ENCODE assay signal across 9 mouse cellular contexts in the genomic region with DNA sequence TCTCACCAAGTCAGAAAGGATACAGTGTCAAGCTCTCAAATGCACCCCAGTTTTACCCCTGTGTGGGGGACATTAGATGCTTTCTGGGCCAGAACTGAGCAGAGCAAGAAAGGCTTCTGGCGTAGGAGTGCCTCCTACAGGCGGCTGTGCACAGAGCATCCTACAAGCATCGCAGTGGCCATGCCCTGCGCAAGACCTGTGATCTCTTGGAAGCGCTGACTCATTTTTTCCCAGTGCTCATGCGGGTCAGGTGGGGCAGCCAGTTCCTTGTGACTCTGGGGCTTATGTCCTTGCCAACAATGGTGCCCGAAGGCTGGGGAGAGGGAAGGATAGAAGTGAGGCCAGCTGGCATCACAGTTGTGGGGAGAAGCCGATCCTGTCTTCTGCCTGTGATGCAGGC. TPM values are rescaled to one million over a fixed set of nuclear protein-coding genes. Genes with fewer than 3 reads are reported as not detected.
DNase-seq lines count a peak whose midpoint lies in the region; ATAC-seq and TF ChIP-seq lines count a peak whose summit lies in the region.
"Had no signal": no experiment of that assay in that cellular context is flagged by ENCODE, and none has a peak within 500 bp of the region (broad histone marks: within the 10 kb centered on the region; RNA-seq: fewer than 3 reads in every experiment).

No protein-coding gene starts in this region.

- H3K9ac ChIP-seq in lung, embryonic 16.5 days (ENCODE audit: low read length): no peak overlapping the region

- peak; percentile 56 for TF ChIP-seq CTCF in C2C12 (IDR thresholded peaks at IDR 0.05; ENCODE audit: control insufficient read depth, insufficient read depth, insufficient read length)

- no peaks in the 10 kb centered on the region for H3K79me3 ChIP-seq in C2C12 (ENCODE audit: low read depth)

- no peak overlapping the region for H3K27ac ChIP-seq in lung, embryonic 16.5 days (ENCODE audit: low read length)
- H3K27ac ChIP-seq in forebrain, embryonic 10.5 days: no peak overlapping the region

- WGBS in lung, embryonic 16.5 days: 57% methylated on average over 8 of the region's 8 CpGs
- 49% methylated on average over 8 of the region's 8 CpGs for WGBS in forebrain, embryonic 10.5 days

- DNase-seq in layer of hippocampus, postnatal 10 days (ENCODE audit: low spot score in 2 of 2): peak; percentile 57 to 66
- DNase-seq in layer of hippocampus, adult 9-10 months (ENCODE audit: low spot score): no peak
- DNase-seq in R1 (ENCODE audit: low read depth, low spot score): peak; percentile 69
- peak; percentile 83 to 84 for DNase-seq in cerebellum, postnatal 10 days
- no peak for DNase-seq in forebrain, embryonic 10.5 days (ENCODE audit: extremely low spot score, low spot score)

- no peak overlapping the region for H3ac ChIP-seq in C2C12 (ENCODE audit: control insufficient read depth, insufficient read length, low read depth)

- no peaks in the 10 kb centered on the region for H3K36me3 ChIP-seq in C2C12 (ENCODE audit: control insufficient read depth, insufficient read depth)
- no peaks in the 10 kb centered on the region for H3K36me3 ChIP-seq in lung, embryonic 16.5 days (ENCODE audit: control insufficient read depth, insufficient read depth, low read length)
- no peaks in the 10 kb centered on the region for H3K36me3 ChIP-seq in forebrain, embryonic 10.5 days (replicated peaks)

- peak; percentile 16; the same call in 1 of the 2 replicates for ATAC-seq in lung, embryonic 16.5 days (ENCODE audit: low read depth)
- no peak for ATAC-seq in erythroid progenitor cell, adult 5-6 weeks (replicated peaks; ENCODE audit: low FRiP score, poor library complexity, severe bottlenecking)

- no peak overlapping the region for H3K4me3 ChIP-seq in C2C12 (ENCODE audit: insufficient read depth, poor library complexity, severe bottlenecking)
- no peak overlapping the region for H3K4me3 ChIP-seq in lung, embryonic 16.5 days (ENCODE audit: low read length)
- no peak overlapping the region for H3K4me3 ChIP-seq in forebrain, embryonic 10.5 days
- H3K4me3 ChIP-seq: erythroblast, embryonic 14.5 days had no signal

- no peaks in the 10 kb centered on the region for H3K79me2 ChIP-seq in C2C12 (ENCODE audit: control insufficient read depth, insufficient read depth)

- peaks cover 3% of the 10 kb centered on the region for H3K4me1 ChIP-seq in lung, embryonic 16.5 days (replicated peaks; ENCODE audit: control insufficient read depth, insufficient read depth, low read length)
- H3K4me1 ChIP-seq in forebrain, embryonic 10.5 days: peaks cover 17% of the 10 kb centered on the region

- no peaks in the 10 kb centered on the region for H3K9me3 ChIP-seq in lung, embryonic 16.5 days (ENCODE audit: control insufficient read depth, low read length)
- H3K9me3 ChIP-seq in forebrain, embryonic 10.5 days: no peaks in the 10 kb centered on the region

- no peaks in the 10 kb centered on the region for H3K27me3 ChIP-seq in C2C12 (ENCODE audit: control insufficient read depth, insufficient read depth, insufficient read length)
- no peaks in the 10 kb centered on the region for H3K27me3 ChIP-seq in lung, embryonic 16.5 days (ENCODE audit: control insufficient read depth, insufficient read depth, low read depth, low read length)
- peaks cover 8% of the 10 kb centered on the region; the same call in 1 of the 2 replicates for H3K27me3 ChIP-seq in forebrain, embryonic 10.5 days (ENCODE audit: poor library complexity, severe bottlenecking)

- no peak overlapping the region for H3K4me2 ChIP-seq in lung, embryonic 16.5 days (ENCODE audit: low read depth, low read length)

TF ChIP-seq in C2C12, 6 proteins besides CTCF, POLR2A, EP300 and RAD21:
- TF ChIP-seq MYOD1 (IDR thresholded peaks at IDR 0.05; ENCODE audit: control insufficient read depth, insufficient read length, low read depth) (no peak), FOSL1 (IDR thresholded peaks at IDR 0.05; ENCODE audit: insufficient read depth, low read length, poor library complexity, severe bottlenecking) (no peak), USF1 (IDR thresholded peaks at IDR 0.05; ENCODE audit: low read depth) (no peak), MAX (IDR thresholded peaks at IDR 0.05) (no peak), CEBPB (IDR thresholded peaks at IDR 0.05; ENCODE audit: low read depth) (no peak), MYOG (IDR thresholded peaks at IDR 0.05; ENCODE audit: control insufficient read depth, extremely low read depth, insufficient read length) (no peak)

RNA-seq across cellular contexts. Expression of a gene that starts 54.6 kb away (rescaled TPM):
- total RNA-seq in layer of hippocampus, postnatal 10 days (2021): 100 to 1,000 TPM; 152 to 156 TPM
- polyA plus RNA-seq in C2C12 (2012; fragmentation: generic; extraction: Trizol): 0.08 TPM
- 3.7 and 6.8 TPM in 2 replicates for polyA plus RNA-seq in lung, embryonic 16.5 days (2015; fragmentation: Nextera tagmentation; extraction: Ambion mirVana)
- total RNA-seq in erythroid progenitor cell, adult 5-6 weeks (2015; ENCODE audit: low replicate concordance): 0.42 TPM in 1 of 2 replicates, not detected in the other
- not detected in 2 replicates for total RNA-seq in erythroid progenitor cell, adult 5-6 weeks (2017; ENCODE audit: low replicate concordance)
- polyA plus RNA-seq in forebrain, embryonic 10.5 days (2016; fragmentation: Nextera tagmentation; extraction: Ambion mirVana): 2.1 and 2.7 TPM in 2 replicates
- polyA plus RNA-seq: erythroblast, embryonic 14.5 days had no signal

Comparison
In these comparisons a context has a peak if more than half of its experiments do, and no peak if none do; other contexts are left out.
1. DNase-seq: peak in layer of hippocampus, postnatal 10 days (2 of 2), R1 (single experiment) and cerebellum, postnatal 10 days (2 of 2); none in layer of hippocampus, adult 9-10 months (single experiment) and forebrain, embryonic 10.5 days (single experiment).